Mouse (Mus musculus): ENCODE measurements around the gene Gm9789.
"Not testable (repeated sequence)": the region's sequence is repeated elsewhere in the genome, so short reads cannot be mapped to it uniquely, and the experiment has no call there.

Gm9789 gene

DNA sequence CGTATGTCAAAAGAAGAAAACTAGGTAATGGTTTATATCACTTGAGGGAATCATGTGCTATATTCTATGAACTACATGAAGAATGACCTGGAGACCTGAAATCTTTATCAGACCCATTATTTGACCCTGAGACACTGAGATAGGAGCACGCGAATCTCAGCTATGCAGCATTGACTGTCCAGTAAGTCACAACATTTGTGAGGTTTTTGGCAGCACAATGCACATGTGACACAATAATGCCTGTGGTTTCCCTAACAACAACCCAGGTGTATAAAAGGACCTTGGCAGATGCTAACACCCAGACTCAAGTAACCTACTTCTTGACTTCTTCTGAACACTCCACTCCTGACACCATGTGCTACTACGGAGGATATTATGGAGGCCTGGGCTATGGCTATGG lies at the start of gene Gm9789:
TSS of gene Gm9789 (plus strand) at position 301 of the 400 bp plus-strand sequence.
- no peak for DNase-seq

DNA sequence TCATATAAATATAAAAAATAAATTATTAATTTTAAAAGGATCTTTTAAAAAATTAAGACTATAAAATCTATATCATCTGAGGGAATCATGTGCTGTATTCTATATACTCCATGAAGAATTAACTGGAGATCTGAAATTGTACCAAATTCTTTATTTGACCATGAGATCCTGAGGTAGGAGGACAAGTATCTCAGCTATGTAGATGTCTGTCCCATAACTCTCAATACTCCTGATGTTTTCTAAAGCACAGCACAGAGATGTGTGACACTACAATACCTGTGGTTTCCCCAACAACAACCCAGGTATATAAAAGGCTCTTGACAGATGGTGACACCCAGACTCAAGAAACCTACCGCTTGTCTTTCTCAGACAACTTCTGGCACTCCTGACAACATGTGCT lies 17.2 kb upstream of the Gm9789 start, which contains the start of gene Gm6358:
TSS of gene Gm6358 (plus strand) at position 301 of the 400 bp plus-strand sequence.
- DNase-seq = no peak

DNA sequence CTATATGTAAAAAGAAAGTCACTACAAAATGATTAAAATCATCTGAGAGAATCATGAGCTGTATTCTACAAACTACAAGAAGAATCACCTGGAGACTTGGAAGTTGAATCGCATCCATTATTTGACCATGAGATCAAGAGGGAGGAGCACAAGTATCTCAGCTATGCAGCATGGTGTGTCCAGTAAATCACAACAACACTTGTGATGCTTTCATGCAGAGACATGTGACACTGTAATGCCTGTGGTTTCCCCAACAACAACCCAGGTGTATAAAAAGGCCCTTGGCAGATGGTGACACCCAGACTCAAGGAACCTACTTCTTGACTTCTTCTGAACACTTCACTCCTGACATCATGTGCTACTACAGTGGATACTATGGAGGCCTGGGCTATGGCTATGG lies 7.0 kb upstream of the Gm9789 start, which contains the start of gene Gm10061:
TSS of gene Gm10061 (plus strand) at position 301 of the 400 bp plus-strand sequence.
- DNase-seq = no peak

DNA sequence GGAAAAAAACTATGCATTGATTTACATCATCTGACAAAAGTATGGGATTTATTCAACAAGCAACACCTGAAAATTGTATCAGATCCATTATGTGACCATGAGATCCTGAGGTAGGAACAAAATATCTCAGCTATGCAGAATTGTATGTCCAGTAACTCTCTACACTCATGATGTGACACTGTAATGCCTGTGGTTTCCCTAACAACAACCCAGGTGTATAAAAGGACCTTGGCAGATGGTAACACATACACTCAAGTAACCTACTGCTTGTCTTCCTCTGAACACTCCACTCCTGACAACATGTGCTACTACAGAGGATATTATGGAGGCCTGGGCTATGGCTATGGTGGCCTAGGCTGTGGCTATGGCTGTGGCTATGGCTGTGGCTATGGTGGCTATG lies 11.4 kb downstream of the Gm9789 start, which contains the start of gene Gm7735:
TSS of gene Gm7735 (plus strand) at position 301 of the 400 bp plus-strand sequence.
- DNase-seq = not testable (repeated sequence)

DNA sequence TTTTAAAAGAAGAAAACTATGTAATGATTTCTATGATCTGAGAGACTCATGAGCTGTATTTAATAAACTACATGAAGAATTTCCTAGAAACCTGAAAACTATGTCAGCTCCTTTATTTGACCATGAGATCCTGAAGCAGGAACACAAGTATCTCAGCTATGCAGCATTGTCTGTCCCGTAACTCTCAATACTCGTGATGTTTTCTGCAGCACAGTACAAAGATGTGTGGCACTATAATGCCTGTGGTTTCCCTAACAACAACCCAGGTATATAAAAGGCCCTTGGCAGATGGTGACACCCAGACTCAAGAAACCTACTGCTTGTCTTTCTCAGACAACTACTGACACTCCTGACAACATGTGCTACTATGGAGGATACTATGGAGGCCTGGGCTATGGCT lies 16.7 kb downstream of the Gm9789 start, which contains the start of gene 1110057P08Rik:
TSS of gene 1110057P08Rik (plus strand) at position 301 of the 400 bp plus-strand sequence.
- no peak for DNase-seq

DNA sequence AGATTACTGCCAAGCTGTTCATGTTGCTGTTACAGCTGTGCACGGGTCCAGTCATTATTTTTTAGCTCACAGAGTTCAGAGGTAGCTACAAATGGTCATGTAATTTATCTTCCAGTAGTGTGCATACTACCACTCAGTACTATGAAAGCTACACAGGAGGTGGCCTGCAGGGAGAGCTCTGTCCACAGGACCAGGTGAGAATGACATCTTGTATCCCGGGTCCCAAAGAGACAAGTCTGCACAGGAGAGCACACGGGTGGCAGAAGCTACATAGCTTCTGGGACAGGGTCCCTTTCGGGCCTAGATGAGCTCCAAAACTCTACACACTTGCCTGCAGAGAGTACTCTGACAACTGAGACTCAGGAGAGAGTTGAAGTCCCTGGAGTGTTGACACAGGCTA lies 30.9 kb downstream of the Gm9789 start:
- DNase-seq = no peak

DNA sequence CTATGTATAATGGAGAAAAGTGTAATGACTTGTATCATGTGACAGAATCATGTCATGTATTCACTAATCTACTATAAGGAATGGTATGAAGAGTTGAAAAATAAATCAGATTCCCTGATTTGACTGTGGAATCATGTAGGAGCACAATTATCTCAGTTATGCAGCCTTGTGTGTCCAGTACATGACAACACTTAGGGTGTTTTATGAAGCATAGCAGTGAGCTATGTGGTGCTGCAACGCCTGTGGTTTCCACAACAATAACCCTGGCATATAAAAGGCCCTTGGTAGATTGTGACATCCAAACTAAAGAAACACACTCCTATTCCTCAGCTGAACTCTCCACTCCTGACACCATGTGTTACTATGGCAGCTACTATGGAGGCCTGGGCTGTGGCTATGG lies 47.8 kb downstream of the Gm9789 start, which contains the start of gene Krtap20-2:
TSS of gene Krtap20-2 (plus strand) at position 301 of the 400 bp plus-strand sequence.
- no peak for DNase-seq

Measured in cerebellum, adult 8-10 months (tissue).